Mouse (Mus musculus) kidney, postnatal 25 days (tissue): ENCODE measurements around the gene Cdk15.

ENCODE experiments used
- DNase-seq, 2 experiments: peaks; one replicate each; pipeline ENCODE4 v3.0.0; 2021; ENCODE audit warnings: mixed read lengths in 2 of 2

Gene Cdk15

GRCm38 (mm10) chr1:59380926-59381325, 124.2 kb downstream of the Cdk15 start:
- no peak for DNase-seq

GRCm38 (mm10) chr1:59381483-59381882, 124.8 kb downstream of the Cdk15 start:
- DNase-seq: no peak

GRCm38 (mm10) chr1:59382516-59382915, 125.8 kb downstream of the Cdk15 start:
- no peak for DNase-seq

- no peak for DNase-seq
Measured at GRCm38 (mm10) chr1:59383049-59383610, 126.4 kb downstream of the Cdk15 start.

GRCm38 (mm10) chr1:59384400-59384799, 127.7 kb downstream of the Cdk15 start:
- DNase-seq: no peak

- DNase-seq: no peak
Measured at GRCm38 (mm10) chr1:59385641-59386040, 128.9 kb downstream of the Cdk15 start.

GRCm38 (mm10) chr1:59387542-59388314, 131.0 kb downstream of the Cdk15 start:
- DNase-seq: no peak

- DNase-seq: no peak
Measured at GRCm38 (mm10) chr1:59389181-59389580, 132.5 kb downstream of the Cdk15 start.

GRCm38 (mm10) chr1:59391736-59392135, 135.0 kb downstream of the Cdk15 start:
- DNase-seq: no peak

- no peak for DNase-seq
Measured at GRCm38 (mm10) chr1:59394072-59394471, 137.4 kb downstream of the Cdk15 start.

- peak in 1 of 2 experiments; percentile 9 for DNase-seq
Measured at GRCm38 (mm10) chr1:59394616-59395015, 137.9 kb downstream of the Cdk15 start.

- DNase-seq: no peak
Measured at GRCm38 (mm10) chr1:59395992-59396391, 139.3 kb downstream of the Cdk15 start.

GRCm38 (mm10) chr1:59399554-59400325, 143.0 kb downstream of the Cdk15 start:
- DNase-seq: peak; percentile 22 to 35

GRCm38 (mm10) chr1:59401253-59401652, 144.5 kb downstream of the Cdk15 start:
- DNase-seq: no peak
